Mouse (Mus musculus) cerebellum, postnatal 14 days (tissue): ENCODE results near the gene Cstf1.
A peak's percentile ranks its signal among the peaks of the same experiment; 100 is the strongest.

ENCODE experiments used
- DNase-seq, 2 experiments: peaks; one replicate each; pipeline ENCODE4 v3.0.0; 2021; ENCODE audit warnings: mixed read lengths in 2 of 2

Cstf1 gene

DNA sequence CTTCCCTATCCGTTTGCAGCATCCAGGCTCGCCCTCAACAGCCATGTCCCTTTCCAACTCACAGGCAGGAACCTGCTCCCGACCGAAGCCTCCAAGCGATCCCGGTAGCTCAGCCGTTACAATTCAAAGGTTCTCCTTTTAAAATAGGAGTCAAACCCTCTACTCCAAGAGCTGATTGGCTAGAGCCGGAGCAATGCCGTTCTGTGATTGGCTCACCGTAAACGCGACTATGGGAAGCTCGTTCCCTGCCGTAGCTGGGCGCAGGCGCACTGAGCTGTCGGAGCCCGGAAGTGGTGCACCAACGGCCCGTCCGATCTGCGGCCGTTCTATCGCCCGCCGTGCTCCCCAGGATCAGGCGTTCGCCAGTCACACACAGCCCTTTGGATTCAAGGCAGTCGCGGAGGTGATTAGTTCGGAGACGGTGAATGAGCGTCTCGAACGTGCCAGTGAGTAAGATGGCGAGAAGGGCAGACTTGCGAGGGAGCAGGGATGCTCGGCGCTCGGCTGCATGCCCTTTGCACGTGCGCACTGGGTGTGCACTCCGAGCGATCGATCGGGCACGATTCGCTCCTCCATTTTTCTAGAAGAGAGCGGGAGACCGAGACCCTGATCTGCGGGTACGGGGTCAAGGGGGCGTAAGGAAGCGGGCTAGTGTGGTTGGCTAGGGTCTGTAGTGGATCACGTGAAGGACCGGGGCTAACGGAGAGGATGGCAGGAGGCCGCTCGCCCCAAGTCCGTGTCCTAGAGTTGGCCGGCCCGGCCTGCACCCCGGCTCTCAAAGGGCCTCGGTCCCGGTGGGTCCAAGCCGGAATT is at the start of gene Cstf1, which contains the start of gene Aurka:
Gene Cstf1, plus strand, starts transcription at position 271 of the 813 bp plus-strand sequence.
Gene Aurka, minus strand, starts transcription at position 125 of the 813 bp plus-strand sequence.
- DNase-seq, result peak; percentile 95 to 96

DNA sequence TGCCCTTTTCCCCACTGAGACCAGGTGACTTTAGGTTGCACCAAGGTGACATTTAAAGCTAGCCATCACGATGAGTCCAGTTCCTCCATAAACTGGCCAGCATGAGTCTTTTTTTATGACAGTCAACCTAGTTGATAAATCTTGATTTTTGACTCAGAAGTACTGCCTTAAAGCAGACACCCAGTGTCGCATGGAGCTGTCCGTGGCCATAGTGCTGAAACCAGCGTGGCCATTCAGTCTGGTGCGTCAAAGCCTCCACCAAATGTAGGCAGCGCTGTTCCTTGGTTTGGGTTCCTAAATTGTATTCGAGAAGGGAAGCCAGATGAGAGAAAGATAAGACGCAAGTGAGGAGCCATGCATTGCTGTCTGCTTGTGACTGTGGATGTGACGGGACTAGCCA is 49.6 kb upstream of the Cstf1 start:
- no peak for DNase-seq

DNA sequence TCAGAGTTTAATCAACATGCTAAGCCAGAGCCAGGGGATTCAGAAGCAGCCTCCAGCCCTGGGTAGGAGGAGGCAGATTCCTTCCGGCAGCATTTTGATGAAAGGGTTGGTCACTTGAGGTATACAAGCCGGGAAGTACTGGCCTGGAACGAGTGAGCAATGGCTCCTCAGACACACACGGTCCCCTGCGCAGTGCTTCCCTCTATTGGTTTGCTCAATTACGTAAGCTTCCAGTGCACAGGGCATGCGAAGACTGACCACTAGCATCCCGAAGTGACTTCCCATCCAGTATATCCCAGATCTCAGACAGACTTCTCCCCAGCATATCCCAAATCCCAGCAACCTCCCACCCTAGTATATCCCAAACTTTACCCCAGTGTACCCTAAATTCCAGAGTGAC is 42.2 kb upstream of the Cstf1 start:
- DNase-seq, result no peak

- DNase-seq, result peak; percentile 88 to 90
Observed at GRCm38 (mm10) chr2:172329179-172329578, 41.3 kb upstream of the Cstf1 start.

DNA sequence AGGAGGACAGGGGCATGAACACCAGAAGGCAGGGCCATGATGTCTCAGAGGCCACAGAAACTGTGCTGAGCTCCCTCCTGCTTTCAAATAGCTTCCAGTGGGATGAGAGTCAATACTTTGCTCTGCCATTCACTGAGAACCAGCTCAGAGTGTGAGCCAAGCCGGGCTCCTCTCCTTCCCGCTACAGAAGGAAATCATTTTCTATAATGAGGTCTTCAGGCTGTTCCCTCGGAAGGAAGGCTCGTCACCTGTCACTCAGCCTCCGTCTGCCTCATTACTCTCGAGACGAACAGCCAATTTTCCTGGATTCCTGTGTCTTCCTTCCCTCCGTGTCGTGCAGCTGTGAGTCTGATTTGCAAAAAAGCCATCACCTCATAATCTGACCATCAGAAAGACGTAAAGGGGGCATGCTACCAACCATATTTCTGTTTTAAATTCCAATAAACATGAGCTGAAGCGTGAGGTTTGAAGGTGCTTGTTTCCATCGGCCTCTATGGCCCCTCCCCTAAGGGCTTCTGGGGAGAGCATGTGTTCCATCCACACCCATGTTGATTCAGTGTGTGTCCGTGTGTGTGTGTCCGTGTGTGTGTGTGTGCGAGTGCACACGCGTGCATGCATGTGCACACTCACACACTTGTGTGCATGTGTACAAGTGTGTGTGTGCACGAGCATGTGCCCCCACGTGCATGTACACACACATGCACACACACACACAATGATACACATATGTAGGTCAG is 32.1 kb upstream of the Cstf1 start:
- no peak for DNase-seq

GRCm38 (mm10) chr2:172340936-172341335 is 29.5 kb upstream of the Cstf1 start:
- DNase-seq, result no peak

GRCm38 (mm10) chr2:172341606-172342005 is 28.9 kb upstream of the Cstf1 start:
- peak; percentile 24 to 44 for DNase-seq

- peak in 1 of 2 experiments; percentile 20 for DNase-seq
Observed at GRCm38 (mm10) chr2:172343751-172344150, 26.7 kb upstream of the Cstf1 start.

DNA sequence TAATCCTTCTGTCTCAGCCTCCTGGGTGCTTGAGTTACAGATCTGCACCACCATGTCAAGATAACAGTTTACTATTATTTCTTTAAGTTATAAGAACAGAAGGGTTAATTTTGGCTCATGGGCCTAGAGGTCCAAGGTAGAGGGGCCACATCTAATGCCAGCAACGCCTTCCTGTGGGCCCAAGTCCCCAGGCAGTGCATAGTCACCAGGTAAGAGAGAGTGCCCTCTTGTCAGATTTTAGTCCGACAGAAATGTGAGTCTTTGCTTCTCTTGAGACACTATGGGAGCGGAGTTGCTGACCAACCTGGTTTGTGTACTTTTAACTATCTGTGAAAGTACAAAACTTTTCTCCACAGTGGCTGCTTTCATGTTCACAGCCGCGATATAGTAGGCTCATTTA is 25.8 kb upstream of the Cstf1 start:
- DNase-seq, result no peak

DNA sequence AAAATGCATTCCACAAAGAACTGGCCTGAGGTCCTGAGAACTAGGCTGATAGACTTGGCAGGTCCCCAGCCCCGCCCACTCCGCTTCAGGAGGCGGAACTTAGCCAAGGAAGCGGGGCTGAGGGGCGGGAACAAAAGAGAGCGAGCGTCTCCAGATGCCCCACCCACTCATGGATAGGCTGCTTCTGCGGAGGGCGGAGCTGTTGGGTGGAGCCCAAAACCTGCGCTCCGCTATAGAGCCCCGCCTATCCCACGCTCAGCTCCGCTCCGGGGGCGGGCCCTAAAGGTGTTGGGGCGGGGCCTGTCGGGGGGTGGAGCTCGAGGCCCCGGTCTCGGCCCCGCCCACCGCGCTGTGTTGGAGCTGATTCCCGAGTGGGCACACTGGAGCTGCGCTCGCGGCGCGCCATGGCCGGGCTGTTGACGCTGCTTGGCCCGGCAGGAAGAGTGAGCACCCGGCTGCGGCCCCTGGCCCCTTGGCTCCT is 25.2 kb upstream of the Cstf1 start, which contains the start of gene Fam210b:
Gene Fam210b, plus strand, starts transcription at position 308 of the 481 bp plus-strand sequence.
- DNase-seq, result peak; percentile 94

DNA sequence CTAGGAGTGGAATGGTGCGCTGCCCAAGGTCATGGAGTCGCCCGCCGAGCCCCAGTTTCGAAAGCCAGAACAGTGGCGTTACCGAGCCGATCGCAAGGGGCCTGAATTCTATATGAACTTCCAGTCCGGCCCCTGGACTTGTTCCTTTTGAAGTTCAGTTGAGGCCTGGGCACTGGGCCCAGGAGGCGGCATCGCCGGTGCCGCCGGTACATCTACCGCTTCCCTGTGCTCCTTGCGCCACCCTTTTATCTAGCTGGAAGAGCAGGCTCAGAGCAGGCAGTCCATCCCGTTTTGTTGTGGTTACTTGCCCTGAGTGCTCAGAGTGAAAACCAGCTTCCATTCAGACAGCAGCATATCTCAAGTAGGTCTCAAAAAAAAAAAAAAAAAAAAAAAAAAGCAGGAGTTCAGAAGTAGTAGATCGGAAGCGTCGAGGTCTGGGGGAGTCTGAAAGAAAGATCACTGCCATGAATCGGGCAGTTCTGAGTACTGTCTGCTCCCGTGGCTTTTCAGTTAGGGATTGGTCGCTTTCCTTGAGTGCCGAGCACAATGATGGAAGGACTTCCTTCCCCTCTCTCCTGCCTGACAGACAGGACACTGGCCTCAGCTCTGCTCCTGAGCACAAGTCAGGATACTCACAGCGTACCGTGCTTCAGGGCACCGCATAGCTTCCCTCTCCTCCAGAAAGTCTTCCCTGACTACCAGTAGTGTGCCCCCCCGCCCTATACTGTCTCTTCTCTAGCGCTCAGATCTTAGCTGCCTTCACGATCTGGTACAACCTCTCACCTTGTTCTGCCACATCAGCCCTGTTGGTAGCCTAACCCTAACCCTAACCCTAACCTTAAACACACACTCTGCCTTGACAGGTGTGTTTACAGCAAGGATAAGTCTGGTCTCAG is 24.2 kb upstream of the Cstf1 start:
- DNase-seq, result peak; percentile 50 to 52

DNA sequence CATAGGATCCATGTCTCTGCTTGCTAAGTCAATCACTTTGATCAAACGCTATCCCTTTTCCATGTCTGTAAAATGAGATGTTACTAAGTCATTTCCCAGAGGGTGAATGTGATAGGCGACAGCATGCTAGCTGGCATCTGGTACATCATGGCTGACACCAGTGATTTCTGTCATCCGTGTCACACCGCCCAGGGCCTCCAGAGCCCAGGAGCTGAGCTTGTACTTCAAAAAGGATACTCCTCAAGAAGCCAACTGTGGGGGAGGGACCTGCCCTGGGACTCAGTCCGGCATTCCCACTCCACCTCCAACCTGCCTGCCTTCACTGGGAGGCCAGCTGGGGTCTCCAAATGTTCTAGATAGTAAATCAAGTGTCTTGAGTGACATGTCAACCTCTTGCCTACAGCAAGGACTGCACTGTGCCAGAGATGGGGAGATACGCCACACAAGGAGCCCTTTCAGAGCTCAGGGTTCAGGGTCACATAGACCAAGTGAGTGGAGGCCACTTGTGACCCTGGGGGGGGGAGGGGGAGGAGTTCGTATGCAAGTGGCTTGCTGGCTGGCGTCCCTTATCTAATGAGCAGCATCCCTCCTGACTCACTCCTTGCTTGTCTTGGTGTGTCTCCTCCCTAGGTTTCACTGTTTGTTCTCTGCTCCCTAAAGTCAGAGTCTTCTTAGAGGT is 23.4 kb upstream of the Cstf1 start:
- DNase-seq, result peak in 1 of 2 experiments; percentile 28

GRCm38 (mm10) chr2:172348297-172348950 is 22.1 kb upstream of the Cstf1 start:
- peak; percentile 55 to 56 for DNase-seq

- no peak for DNase-seq
Observed at GRCm38 (mm10) chr2:172349776-172350175, 20.7 kb upstream of the Cstf1 start.

GRCm38 (mm10) chr2:172350773-172351172 is 19.7 kb upstream of the Cstf1 start:
- DNase-seq, result no peak

- DNase-seq, result peak; percentile 24 to 28
Observed at GRCm38 (mm10) chr2:172353218-172353617, 17.3 kb upstream of the Cstf1 start.

GRCm38 (mm10) chr2:172354761-172355160 is 15.7 kb upstream of the Cstf1 start:
- DNase-seq, result no peak

- DNase-seq, result peak; percentile 82 to 84
Observed at GRCm38 (mm10) chr2:172355833-172356232, 14.6 kb upstream of the Cstf1 start.

DNA sequence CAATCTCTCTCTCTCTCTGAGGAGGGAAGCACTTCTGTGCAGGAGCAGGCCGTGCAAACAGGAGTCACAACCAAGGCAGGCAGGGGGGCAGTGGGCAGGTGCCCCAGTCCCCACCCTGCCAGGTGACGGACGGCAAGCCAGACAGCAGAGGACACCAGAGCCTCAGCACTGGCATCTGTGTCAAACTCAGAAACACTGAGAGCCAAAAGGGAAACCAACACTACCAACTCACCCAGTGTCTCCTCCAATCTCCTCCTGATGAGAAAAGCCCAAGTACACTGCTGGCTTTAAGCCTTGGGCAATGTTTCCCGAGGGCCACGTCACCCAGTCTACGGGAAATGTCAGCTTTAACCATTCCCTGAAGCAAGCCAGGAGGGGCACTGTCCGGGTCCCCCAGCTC is 7.3 kb upstream of the Cstf1 start:
- no peak for DNase-seq

DNA sequence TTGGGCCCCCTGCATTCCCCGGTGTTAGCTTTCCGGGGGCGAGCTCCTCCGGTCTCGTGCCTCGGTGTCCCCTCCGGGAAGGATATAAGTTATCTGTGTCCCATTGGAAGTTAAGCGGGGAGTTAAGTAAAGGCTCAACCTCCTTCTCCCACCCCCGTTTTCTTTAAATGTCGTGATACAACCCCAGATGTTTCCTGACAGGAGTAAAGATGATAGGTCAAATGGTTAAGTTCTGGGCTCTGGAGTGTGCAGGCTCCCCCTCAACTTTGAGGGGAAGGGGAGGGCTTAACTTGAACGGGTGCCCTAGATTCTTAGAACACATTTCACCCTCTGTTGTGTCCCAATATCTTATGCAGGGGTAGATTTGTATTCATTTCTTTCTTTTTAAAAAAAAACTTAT is 777 bp downstream of the Cstf1 start:
- no peak for DNase-seq

- DNase-seq, result no peak
Observed at GRCm38 (mm10) chr2:172376551-172376950, 6.1 kb downstream of the Cstf1 start.
